Mouse (Mus musculus) neural tube, embryonic 13.5 days (tissue): Measurements from ENCODE around the gene Rps6kc1. TPM values are rescaled to one million over a fixed set of nuclear protein-coding genes. Genes with fewer than 3 reads are reported as not detected.

ENCODE experiments used
- ATAC-seq: fragments of 200-750 bp; cut with Nextera tagmentation; 2 replicates; pipeline ENCODE4 v1.8.0; 2017; ENCODE audit warnings: low read depth, mild to moderate bottlenecking, moderate TSS enrichment, moderate library complexity
- H3K27ac ChIP-seq: fragments of 300-500 bp; sonication (generic); replicated peaks from 2 replicates; pipeline ENCODE4 v1.5.1; 2015; ENCODE audit warnings: moderate library complexity, mild to moderate bottlenecking, inconsistent platforms
- H3K27me3 ChIP-seq: fragments of 300-500 bp; sonication (generic); 2 replicates; pipeline ENCODE4 v1.6.1; 2015; ENCODE audit warnings: mild to moderate bottlenecking, inconsistent platforms
- H3K36me3 ChIP-seq: fragments of 300-500 bp; sonication (generic); 2 replicates; pipeline ENCODE4 v1.6.1; 2015; ENCODE audit warnings: mild to moderate bottlenecking, inconsistent platforms
- H3K4me1 ChIP-seq: fragments of 300-500 bp; sonication (generic); replicated peaks from 2 replicates; pipeline ENCODE4 v1.6.1; 2015; ENCODE audit warnings: inconsistent platforms
- H3K4me2 ChIP-seq: fragments of 300-500 bp; sonication (generic); 2 replicates; pipeline ENCODE4 v1.6.1; 2015; ENCODE audit warnings: inconsistent platforms, mild to moderate bottlenecking, moderate library complexity
- H3K4me3 ChIP-seq: fragments of 300-500 bp; sonication (generic); 2 replicates; pipeline ENCODE4 v1.5.1; 2015; ENCODE audit warnings: mild to moderate bottlenecking, inconsistent platforms
- H3K9ac ChIP-seq: fragments of 300-500 bp; sonication (generic); 2 replicates; pipeline ENCODE4 v1.6.1; 2015; ENCODE audit warnings: moderate library complexity, mild to moderate bottlenecking, inconsistent platforms
- H3K9me3 ChIP-seq: fragments of 300-500 bp; sonication (generic); 2 replicates; pipeline ENCODE4 v1.6.1; 2016; ENCODE audit warnings: inconsistent platforms
- WGBS: fragments of 180-500 bp; shearing (Covaris S2); methylation state at CpG from one replicate; pipeline ENCODE4 v1.1.7; 2015; 5-methylcytosine and 5-hydroxymethylcytosine counted together
- polyA plus RNA-seq: library from polyadenylated mRNA; unstranded; fragments of >200 nt; fragmentation: Nextera tagmentation; extraction: Ambion mirVana; gene quantifications from 2 replicates; pipeline ENCODE4 v1.2.1, GENCODE M21; 2015

The Rps6kc1 gene
- polyA plus RNA-seq, 1 experiment from 2014 or later = 26.9 TPM

DNA sequence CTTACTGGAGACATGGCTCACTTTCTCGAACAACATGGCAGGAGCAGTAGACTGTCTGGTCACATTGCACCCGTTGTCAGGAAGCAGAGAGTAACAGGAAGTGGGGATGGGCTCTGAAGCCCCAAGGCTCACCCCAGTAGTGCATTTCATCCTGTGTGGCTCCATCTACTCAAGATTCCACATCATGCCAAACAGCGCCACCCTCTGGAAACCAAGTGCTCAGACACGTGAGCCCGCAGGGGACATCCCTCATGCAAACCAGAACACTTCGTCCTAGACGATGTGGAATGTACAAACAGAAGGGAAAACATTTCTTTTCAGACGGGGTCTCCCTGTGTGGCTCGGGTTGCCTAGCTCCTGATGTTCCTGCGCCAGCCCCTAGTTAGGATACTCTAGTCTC lies 162.6 kb downstream of the Rps6kc1 start:
- WGBS = 85% methylated on average over 10 of the region's 10 CpGs
- H3K27ac ChIP-seq = no peak overlapping the region
- no peaks in the 10 kb centered on the region for H3K36me3 ChIP-seq
- H3K9ac ChIP-seq = no peak overlapping the region
- ATAC-seq = no peak
- H3K9me3 ChIP-seq = 0 out of 2 replicates have a peak, but pooled peaks cover 3% of the 10 kb centered on the region
- H3K4me1 ChIP-seq = no peaks in the 10 kb centered on the region
- no peaks in the 10 kb centered on the region for H3K27me3 ChIP-seq
- H3K4me2 ChIP-seq = no peak overlapping the region
- H3K4me3 ChIP-seq = no peak overlapping the region

DNA sequence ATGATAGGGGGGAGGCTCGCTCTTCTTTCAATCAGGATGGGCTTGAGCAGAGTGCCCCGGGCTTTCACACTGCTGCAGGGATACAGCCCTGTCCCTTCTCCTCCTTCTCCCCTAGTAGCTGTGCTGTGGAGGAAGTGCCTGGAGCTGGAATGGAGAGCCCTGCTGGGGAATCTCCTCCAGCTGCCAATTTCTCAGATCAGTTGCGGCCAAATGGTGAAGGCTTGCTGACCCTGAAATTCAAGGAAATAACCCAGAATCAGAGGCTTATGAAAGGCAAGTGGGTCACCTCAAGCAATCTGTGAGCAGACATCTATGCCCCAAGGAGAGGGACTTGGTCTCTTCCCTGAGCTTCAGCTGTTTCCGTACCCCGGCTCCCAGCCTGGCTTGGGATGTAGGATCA lies 170.1 kb downstream of the Rps6kc1 start:
- Histone ChIP-seq H3K36me3 (no peaks in the 10 kb centered on the region), H3K9me3 (0 out of 2 replicates have a peak, but pooled peaks cover 4% of the 10 kb centered on the region), H3K9ac (no peak overlapping the region), H3K4me3 (no peak overlapping the region), H3K4me1 (no peaks in the 10 kb centered on the region; the same call in 1 of the 2 replicates), H3K4me2 (no peak overlapping the region), H3K27me3 (no peaks in the 10 kb centered on the region), H3K27ac (no peak overlapping the region)
- WGBS = 67% methylated on average over 5 of the region's 5 CpGs
- no peak for ATAC-seq

DNA sequence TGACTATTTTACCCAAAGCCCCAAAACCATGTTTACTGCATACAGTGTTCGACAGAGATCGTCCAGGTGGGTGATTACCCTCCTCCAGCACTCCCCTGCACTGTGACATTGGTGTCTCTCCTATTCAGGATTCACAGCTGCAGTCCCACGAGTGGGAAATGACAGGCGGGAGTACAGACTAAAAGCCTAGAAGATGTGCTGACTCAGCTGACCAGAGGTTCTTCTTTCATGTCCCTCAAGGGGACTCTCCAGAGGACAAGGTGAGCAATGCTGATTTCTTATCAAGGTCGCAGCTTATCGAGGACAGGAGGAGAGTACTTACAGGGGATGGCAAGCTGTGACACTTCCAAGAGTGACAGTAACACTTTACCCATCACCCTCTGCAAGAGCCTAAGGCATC lies 178.8 kb downstream of the Rps6kc1 start:
- no peak overlapping the region for H3K4me2 ChIP-seq
- no peak for ATAC-seq
- no peaks in the 10 kb centered on the region for H3K36me3 ChIP-seq
- no peak overlapping the region for H3K4me3 ChIP-seq
- H3K9me3 ChIP-seq = no peaks in the 10 kb centered on the region
- no peaks in the 10 kb centered on the region for H3K27me3 ChIP-seq
- peaks cover 28% of the 10 kb centered on the region for H3K4me1 ChIP-seq
- WGBS = 82% methylated on average over 6 of the region's 6 CpGs
- H3K9ac ChIP-seq = no peak overlapping the region
- H3K27ac ChIP-seq = no peak overlapping the region

DNA sequence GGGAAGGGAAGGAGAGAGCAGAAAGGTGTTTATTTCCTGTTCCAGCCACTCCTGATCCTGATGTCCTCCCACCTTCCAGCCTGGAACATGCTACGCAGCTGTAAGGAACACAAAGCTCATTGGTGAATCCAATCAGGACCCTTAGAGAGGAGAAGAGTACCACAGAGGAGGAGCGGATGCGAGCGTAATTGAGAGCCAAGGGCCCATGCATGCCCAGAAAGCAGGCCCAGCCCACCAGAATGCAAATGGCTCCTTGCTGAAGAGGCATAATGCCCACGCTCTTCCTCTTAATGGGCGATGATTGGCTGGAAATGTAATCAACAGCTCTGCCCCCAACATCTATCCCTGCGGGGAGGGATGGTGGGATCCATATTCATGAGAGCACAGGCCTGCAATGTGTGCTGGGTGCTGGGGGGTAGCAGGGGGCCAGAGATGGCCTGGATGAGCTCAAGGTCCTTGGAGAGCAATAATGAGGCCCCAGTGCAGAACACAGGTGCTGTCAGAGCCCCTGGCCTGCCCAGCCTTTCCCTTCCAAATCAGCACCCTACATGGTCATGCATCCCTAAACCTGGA lies 182.0 kb downstream of the Rps6kc1 start:
- H3K4me1 ChIP-seq = peaks cover 48% of the 10 kb centered on the region
- no peak overlapping the region for H3K4me2 ChIP-seq
- H3K9me3 ChIP-seq = no peaks in the 10 kb centered on the region
- peak overlapping the region; percentile 85 for H3K27ac ChIP-seq
- 30% methylated on average over 7 of the region's 7 CpGs for WGBS
- ATAC-seq = peak; percentile 21; the same call in 1 of the 2 replicates
- no peak overlapping the region for H3K4me3 ChIP-seq
- no peaks in the 10 kb centered on the region for H3K36me3 ChIP-seq
- H3K9ac ChIP-seq = no peak overlapping the region
- no peaks in the 10 kb centered on the region for H3K27me3 ChIP-seq

DNA sequence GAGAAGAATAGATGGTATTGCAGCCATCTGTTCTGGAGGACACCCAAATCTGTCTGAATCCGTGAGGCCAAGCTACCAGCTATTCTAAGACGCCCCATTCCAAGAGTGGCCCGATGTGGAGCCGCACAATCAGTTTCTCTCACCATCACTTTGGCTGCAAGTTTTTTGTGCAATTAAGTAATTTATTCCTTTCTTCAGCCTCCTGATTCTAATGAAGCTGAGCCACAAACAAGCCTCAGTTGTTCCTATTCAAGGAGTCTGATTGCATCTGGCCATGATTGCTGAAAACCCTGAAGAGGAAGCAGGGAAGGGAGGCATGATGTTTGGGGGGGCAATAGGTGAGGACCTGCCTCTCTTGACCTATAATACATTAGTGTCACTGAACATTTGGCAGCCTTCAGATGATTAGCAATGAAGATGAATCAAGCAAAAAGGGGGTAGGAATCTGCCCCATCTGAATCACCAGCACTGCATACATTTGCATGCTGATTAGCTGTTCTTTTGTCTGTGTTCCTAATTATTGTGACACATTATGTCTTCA lies 183.4 kb downstream of the Rps6kc1 start:
- H3K27ac ChIP-seq = peak overlapping the region; percentile 85

DNA sequence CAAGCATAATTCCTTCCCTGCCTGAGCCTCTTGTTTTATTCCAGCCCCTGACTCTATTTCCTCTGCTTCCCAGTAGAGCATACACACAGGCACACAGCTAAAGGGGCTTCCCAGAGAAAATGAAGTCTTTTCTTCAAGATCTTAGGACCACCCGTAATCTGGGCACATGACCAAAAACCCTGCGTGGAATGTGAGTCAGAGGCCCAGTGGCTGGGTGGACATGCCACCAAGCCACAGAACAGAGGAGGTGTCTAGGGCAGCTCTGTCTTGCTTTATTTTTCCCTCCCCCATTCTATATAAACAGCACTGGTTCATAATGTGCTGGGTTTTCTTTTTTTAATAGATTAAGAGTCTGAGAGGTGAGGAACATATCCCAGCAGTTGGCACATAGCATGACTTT lies 184.2 kb downstream of the Rps6kc1 start:
- peaks cover 43% of the 10 kb centered on the region for H3K4me1 ChIP-seq
- H3K27me3 ChIP-seq = no peaks in the 10 kb centered on the region
- H3K36me3 ChIP-seq = no peaks in the 10 kb centered on the region
- H3K4me2 ChIP-seq = no peak overlapping the region
- H3K9me3 ChIP-seq = no peaks in the 10 kb centered on the region
- H3K4me3 ChIP-seq = no peak overlapping the region
- no peak for ATAC-seq
- no peak overlapping the region for H3K9ac ChIP-seq
- 60% methylated on average over 2 of the region's 2 CpGs for WGBS
- peak overlapping the region; percentile 85 for H3K27ac ChIP-seq

More for the DNA sequence above, 183.4 kb downstream of the Rps6kc1 start:
- 42% methylated on average over 4 of the region's 4 CpGs for WGBS
- no peak for ATAC-seq
- Histone ChIP-seq H3K4me3 (no peak overlapping the region), H3K4me1 (peaks cover 43% of the 10 kb centered on the region), H3K4me2 (no peak overlapping the region), H3K27me3 (no peaks in the 10 kb centered on the region), H3K9ac (no peak overlapping the region), H3K9me3 (no peaks in the 10 kb centered on the region), H3K36me3 (no peaks in the 10 kb centered on the region)

DNA sequence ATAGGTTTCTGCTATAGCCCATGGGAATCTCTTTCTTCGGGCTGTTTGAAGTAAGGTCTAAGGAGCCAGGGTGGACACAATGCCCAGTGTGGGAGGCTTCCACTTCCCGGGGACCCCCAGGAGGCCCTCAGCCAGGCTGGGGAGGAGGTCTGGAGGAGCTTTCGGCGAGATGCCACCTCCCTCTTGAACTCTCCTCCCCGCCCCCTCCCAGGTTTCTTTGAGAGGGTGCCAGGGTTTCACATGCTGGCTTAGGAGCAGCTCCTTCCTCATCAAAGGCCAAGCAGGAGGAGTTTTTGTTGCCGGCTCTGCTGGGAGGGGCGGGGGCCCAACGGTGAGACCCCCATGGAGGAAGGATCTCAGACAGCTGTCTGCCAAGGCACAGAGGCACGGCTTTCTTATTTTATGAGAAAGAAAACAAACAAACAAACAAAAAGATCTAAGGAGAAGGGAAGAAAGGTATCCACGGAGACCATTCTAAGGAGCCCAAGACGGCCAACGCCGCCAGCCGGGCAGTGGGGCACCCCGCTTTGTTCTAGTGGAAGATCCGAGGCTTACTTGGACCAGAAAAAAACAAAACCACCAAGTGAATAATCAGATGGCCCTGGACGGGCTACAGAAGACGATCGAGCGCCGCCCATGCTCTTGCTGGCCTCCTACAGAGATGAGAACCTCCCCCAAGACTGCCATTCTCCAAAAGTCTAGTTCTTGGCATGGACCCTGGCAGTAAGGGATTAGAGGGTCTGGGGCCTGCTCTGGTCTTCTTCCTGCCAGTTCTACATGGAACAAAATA lies 186.8 kb downstream of the Rps6kc1 start:
- 14% methylated on average over 21 of the region's 21 CpGs for WGBS
- peak; percentile 52 for ATAC-seq
- Histone ChIP-seq H3K9ac (no peak overlapping the region), H3K4me2 (no peak overlapping the region), H3K36me3 (no peaks in the 10 kb centered on the region), H3K27me3 (no peaks in the 10 kb centered on the region), H3K27ac (peak overlapping the region; percentile 54), H3K4me1 (peaks cover 45% of the 10 kb centered on the region), H3K9me3 (no peaks in the 10 kb centered on the region), H3K4me3 (no peak overlapping the region)

DNA sequence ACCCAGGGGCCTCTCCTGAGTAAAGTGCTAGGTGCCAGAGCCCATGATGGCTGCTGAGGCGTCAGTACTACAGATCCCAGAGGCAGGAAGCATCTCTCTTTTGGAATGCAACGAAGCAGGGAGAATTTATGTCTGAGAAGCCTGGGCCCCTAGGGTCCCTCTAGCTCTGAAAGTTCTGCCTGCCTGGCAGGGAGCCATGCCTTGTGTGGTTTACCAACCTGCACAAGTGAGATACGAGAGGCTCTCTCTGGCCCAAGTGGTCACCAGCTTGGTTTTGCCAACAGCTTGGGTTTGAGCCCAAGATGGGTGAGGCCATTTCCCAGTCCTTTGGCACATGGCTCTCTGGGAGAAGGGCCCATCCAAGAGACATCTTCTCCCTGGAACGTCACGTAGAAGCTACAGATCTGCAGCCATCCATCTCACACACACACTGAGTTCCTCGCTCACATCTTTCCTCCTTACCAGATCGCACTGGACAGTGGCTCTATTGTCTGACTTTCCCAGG lies 187.6 kb downstream of the Rps6kc1 start:
- H3K36me3 ChIP-seq = no peaks in the 10 kb centered on the region
- peak overlapping the region; percentile 54; the same call in 1 of the 2 replicates for H3K27ac ChIP-seq
- no peak overlapping the region for H3K9ac ChIP-seq

DNA sequence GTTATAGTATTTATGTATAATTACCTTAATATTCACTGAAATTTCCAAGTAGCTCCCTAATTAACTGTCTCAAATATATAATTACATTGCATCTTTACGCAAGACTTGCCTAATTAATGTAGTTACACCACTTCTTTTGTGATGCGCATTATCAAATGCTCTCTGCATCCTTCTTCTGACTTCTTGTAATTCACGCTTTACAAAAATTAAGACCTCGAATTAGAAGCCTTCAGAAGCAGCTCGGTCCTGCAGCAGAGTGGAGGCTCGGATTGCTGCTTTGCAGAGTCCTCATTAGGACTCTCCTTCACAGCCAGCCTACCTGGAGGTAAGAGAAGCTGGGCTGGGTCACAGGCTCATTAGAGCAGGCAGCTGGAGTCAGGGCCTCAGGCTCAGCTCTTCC lies 197.7 kb downstream of the Rps6kc1 start:
- Histone ChIP-seq H3K9ac (no peak overlapping the region), H3K27ac (no peak overlapping the region), H3K4me3 (no peak overlapping the region), H3K4me2 (no peak overlapping the region), H3K27me3 (no peaks in the 10 kb centered on the region), H3K9me3 (no peaks in the 10 kb centered on the region), H3K36me3 (no peaks in the 10 kb centered on the region), H3K4me1 (peaks cover 4% of the 10 kb centered on the region; the same call in 1 of the 2 replicates)
- 62% methylated on average over 6 of the region's 6 CpGs for WGBS
- no peak for ATAC-seq

More for the DNA sequence above, 187.6 kb downstream of the Rps6kc1 start:
- H3K9me3 ChIP-seq = no peaks in the 10 kb centered on the region
- H3K4me1 ChIP-seq = peaks cover 37% of the 10 kb centered on the region
- no peak overlapping the region for H3K4me2 ChIP-seq
- H3K4me3 ChIP-seq = no peak overlapping the region
- WGBS = 54% methylated on average over 7 of the region's 7 CpGs
- H3K27me3 ChIP-seq = no peaks in the 10 kb centered on the region
- peak; percentile 7; the same call in 1 of the 2 replicates for ATAC-seq

DNA sequence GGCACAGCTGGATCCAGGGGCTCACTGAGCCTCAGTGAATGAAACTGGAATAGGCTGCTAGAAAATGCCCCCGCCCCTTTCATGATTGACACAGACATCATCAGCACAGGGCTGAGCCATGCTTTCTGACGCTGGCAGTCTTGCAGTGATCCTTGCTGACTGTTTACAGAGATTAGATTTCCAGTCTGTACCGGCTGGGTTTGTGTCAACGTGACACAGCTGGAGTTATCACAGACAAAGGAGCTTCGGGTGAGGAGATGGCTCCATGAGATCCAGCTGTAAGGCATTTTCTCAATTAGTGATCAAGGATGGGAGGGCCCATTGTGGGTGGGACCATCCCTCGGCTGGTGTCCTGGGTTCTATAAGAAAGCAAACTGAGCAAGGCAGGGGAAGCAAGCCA lies 214.0 kb downstream of the Rps6kc1 start:
- WGBS = 44% methylated on average over 6 of the region's 6 CpGs

DNA sequence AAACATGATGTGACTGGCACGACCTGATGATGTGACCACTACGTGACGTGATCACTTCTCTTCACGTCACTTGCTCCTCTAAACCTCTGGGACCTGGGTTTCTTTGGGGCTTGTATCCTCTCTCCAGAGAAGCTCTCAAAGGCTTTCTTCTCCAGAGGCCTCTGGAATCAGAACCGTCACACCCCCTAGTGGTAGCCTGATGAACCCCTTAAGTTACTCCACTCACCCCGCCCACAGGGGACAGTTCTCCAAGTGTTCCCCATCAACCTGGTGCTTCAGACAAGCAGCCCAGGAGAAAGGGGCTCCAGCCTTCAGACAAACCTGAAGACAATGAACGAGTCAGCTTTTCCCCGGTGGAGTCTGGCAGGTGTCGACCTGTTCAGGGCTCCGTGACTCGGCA lies 216.0 kb downstream of the Rps6kc1 start:
- 59% methylated on average over 11 of the region's 11 CpGs for WGBS
- ATAC-seq = no peak

More for the DNA sequence above, 214.0 kb downstream of the Rps6kc1 start:
- peaks cover 9% of the 10 kb centered on the region; the same call in 1 of the 2 replicates for H3K4me1 ChIP-seq
- no peaks in the 10 kb centered on the region for H3K36me3 ChIP-seq
- H3K27me3 ChIP-seq = no peaks in the 10 kb centered on the region
- H3K4me3 ChIP-seq = no peak overlapping the region
- ATAC-seq = no peak
- no peak overlapping the region for H3K27ac ChIP-seq
- H3K9me3 ChIP-seq = no peaks in the 10 kb centered on the region
- no peak overlapping the region for H3K4me2 ChIP-seq
- no peak overlapping the region for H3K9ac ChIP-seq

More for the DNA sequence above, 216.0 kb downstream of the Rps6kc1 start:
- no peak overlapping the region for H3K4me2 ChIP-seq
- no peak overlapping the region for H3K9ac ChIP-seq
- no peaks in the 10 kb centered on the region for H3K9me3 ChIP-seq
- H3K4me1 ChIP-seq = peaks cover 18% of the 10 kb centered on the region
- H3K27me3 ChIP-seq = no peaks in the 10 kb centered on the region
- H3K4me3 ChIP-seq = no peak overlapping the region
- no peak overlapping the region for H3K27ac ChIP-seq
- H3K36me3 ChIP-seq = no peaks in the 10 kb centered on the region
